Mouse (Mus musculus) bone marrow, adult 2 months (tissue): Measurements from ENCODE around the gene Pim1.
"Not testable (repeated sequence)": the region's sequence is repeated elsewhere in the genome, so short reads cannot be mapped to it uniquely, and the experiment has no call there.

Experiments
- CTCF ChIP-seq: fragments of 200-500 bp; IDR thresholded peaks from 2 replicates; pipeline ENCODE4 v1.5.1; 2011; ENCODE audit warnings: low read length, control low read depth; ENCODE audit not compliant: control insufficient read depth, insufficient read depth
- POLR2A ChIP-seq: fragments of 200-500 bp; IDR thresholded peaks from 2 replicates; pipeline ENCODE4 v1.6.1; 2011; ENCODE audit warnings: low read depth, mild to moderate bottlenecking, control low read depth, low read length, borderline replicate concordance; ENCODE audit not compliant: control insufficient read depth

DNA sequence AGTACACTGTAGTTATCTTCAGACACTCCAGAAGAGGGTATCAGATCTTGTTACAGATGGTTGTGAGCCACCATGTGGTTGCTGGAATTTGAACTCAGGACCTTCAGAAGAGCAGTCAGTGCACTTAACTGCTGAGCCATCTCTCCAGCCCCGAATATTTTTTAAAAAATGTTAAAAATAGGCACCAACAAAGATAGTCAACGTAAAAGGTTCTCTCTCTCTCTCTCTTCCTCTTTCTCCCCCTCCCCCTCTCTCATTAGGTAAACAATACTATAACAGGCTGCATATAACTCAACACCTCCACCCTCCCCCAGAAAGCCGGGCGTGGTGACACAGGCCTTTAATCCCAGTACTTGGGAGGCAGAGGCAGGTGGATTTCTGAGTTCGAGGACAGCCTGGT lies 28.1 kb downstream of the Pim1 start:
- not testable (repeated sequence) for TF ChIP-seq POLR2A, CTCF
